Mouse (Mus musculus): ENCODE results near the gene Sowahc. TPM values are rescaled to one million over a fixed set of nuclear protein-coding genes. Genes with fewer than 3 reads are reported as not detected.
A peak's percentile ranks its signal among the peaks of the same experiment; 100 is the strongest.

The Sowahc gene
- polyA plus RNA-seq (2015; fragmentation: Nextera tagmentation; extraction: Ambion mirVana) = 21.6 and 22.6 TPM in 2 replicates

DNA sequence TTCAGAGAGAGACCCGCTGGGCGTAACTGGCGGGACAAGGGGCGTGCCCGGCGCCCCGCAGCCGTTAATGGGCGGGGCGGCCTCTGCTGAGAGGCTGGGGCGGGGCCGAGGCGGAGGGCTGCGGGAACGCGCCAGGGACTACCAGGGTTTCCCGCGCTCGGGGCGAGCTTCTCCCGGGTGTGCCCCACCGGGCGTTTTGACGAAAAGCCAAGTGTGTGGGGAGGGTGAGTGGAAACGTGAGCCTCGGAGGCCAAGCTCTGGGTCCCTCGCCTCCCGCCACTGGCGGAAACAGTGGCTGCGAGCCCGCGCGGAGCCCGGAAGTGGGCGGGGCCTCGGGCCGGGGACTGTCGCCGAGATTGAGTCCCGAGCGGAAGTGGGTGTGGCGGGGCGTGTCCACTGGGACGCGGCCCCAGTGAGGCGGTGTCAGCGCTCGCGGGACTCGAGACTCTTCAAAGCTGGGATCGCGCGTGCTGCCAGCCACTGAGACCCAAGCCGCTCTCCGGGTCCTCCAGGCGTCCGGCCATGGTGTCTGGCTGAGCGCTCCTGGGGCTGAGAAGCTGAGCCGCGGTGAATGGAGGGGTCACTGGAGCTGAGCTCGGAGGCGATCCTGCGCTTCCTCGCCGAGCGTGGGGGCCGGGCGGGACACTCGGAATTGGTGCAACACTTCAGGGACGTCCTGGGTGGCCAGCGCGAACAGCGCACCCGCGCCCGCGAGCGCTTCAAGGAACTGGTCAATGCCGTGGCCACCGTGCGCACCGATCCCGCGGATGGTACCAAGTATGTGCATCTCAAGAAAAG, at the start of gene Sowahc, which contains the start of gene Sept10:
Gene Sowahc (plus strand): TSS at position 481 of the 798 bp plus-strand sequence.
Gene Sept10 (minus strand): TSS at position 375 of the 798 bp plus-strand sequence.
- peaks cover 16% of the 10 kb centered on the region for H3K4me1 ChIP-seq
- WGBS = under 1% methylated on average over 84 of the region's 84 CpGs
- peak; percentile 94 for ATAC-seq (ENCODE audit: insufficient number of reproducible peaks, low FRiP score, low TSS enrichment, low read depth)
- no peaks in the 10 kb centered on the region for H3K9me3 ChIP-seq
- H3K4me3 ChIP-seq = peak within 1 kb of the TSS; percentile 81
- H3K9ac ChIP-seq = peak within 1 kb of the TSS; percentile 82
- H3K4me2 ChIP-seq = peak within 1 kb of the TSS; percentile 92
- no peaks in the 10 kb centered on the region for H3K27me3 ChIP-seq
- no peaks in the 10 kb centered on the region for H3K36me3 ChIP-seq
- H3K27ac ChIP-seq = peak within 1 kb of the TSS; percentile 95

DNA sequence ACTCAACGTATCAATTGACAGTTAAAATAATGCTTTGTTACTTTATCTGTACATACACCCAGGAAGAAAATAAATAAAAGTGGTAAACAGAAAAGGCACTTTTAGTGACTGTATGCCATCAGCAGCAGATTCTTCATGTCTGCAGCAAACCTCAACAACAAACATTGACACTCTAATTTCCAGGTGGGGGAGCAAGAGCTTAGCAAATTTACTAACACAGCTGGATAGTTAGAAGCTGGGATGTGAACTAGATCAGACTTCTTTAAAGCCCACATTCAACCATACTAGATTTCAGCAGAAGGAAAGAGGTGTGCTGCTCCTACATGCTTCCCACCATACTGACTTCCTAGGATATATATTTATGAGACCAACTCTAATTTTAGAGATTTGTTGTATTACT, 49.2 kb upstream of the Sowahc start:
- ATAC-seq (ENCODE audit: insufficient number of reproducible peaks, low FRiP score, low TSS enrichment, low read depth) = no peak
- no peak overlapping the region for H3K4me3 ChIP-seq
- no peaks in the 10 kb centered on the region for H3K9me3 ChIP-seq
- H3K4me1 ChIP-seq = no peaks in the 10 kb centered on the region
- no peaks in the 10 kb centered on the region for H3K27me3 ChIP-seq
- WGBS = 88% methylated on average over 1 of the region's 1 CpGs
- no peak overlapping the region for H3K27ac ChIP-seq
- no peak overlapping the region for H3K4me2 ChIP-seq
- no peak overlapping the region for H3K9ac ChIP-seq
- H3K36me3 ChIP-seq = peaks cover 24% of the 10 kb centered on the region

GRCm38 (mm10) chr10:59179620-59180019, 42.1 kb upstream of the Sowahc start:
- H3K36me3 ChIP-seq = peaks cover 13% of the 10 kb centered on the region
- H3K27ac ChIP-seq = no peak overlapping the region
- no peaks in the 10 kb centered on the region for H3K4me1 ChIP-seq
- H3K27me3 ChIP-seq = no peaks in the 10 kb centered on the region
- no peak overlapping the region for H3K4me2 ChIP-seq
- no peaks in the 10 kb centered on the region for H3K9me3 ChIP-seq
- no peak overlapping the region for H3K9ac ChIP-seq
- 76% methylated on average over 3 of the region's 3 CpGs for WGBS
- ATAC-seq (ENCODE audit: insufficient number of reproducible peaks, low FRiP score, low TSS enrichment, low read depth) = no peak
- no peak overlapping the region for H3K4me3 ChIP-seq

GRCm38 (mm10) chr10:59182306-59182705, 39.4 kb upstream of the Sowahc start:
- Histone ChIP-seq H3K9ac (no peak overlapping the region), H3K4me2 (no peak overlapping the region), H3K4me1 (no peaks in the 10 kb centered on the region), H3K27me3 (no peaks in the 10 kb centered on the region), H3K4me3 (no peak overlapping the region), H3K36me3 (peaks cover 10% of the 10 kb centered on the region; the same call in 1 of the 2 replicates), H3K27ac (no peak overlapping the region), H3K9me3 (no peaks in the 10 kb centered on the region)
- 77% methylated on average over 3 of the region's 3 CpGs for WGBS
- ATAC-seq (ENCODE audit: insufficient number of reproducible peaks, low FRiP score, low TSS enrichment, low read depth) = no peak

GRCm38 (mm10) chr10:59194891-59195290, 26.9 kb upstream of the Sowahc start:
- Histone ChIP-seq H3K4me2 (no peak overlapping the region), H3K9me3 (no peaks in the 10 kb centered on the region), H3K27ac (no peak overlapping the region), H3K4me1 (peaks cover 2% of the 10 kb centered on the region; the same call in 1 of the 2 replicates), H3K27me3 (no peaks in the 10 kb centered on the region), H3K4me3 (no peak overlapping the region), H3K36me3 (no peaks in the 10 kb centered on the region), H3K9ac (no peak overlapping the region)
- WGBS = 31% methylated on average over 5 of the region's 5 CpGs
- peak; percentile 44; the same call in 1 of the 2 replicates for ATAC-seq (ENCODE audit: insufficient number of reproducible peaks, low FRiP score, low TSS enrichment, low read depth)

DNA sequence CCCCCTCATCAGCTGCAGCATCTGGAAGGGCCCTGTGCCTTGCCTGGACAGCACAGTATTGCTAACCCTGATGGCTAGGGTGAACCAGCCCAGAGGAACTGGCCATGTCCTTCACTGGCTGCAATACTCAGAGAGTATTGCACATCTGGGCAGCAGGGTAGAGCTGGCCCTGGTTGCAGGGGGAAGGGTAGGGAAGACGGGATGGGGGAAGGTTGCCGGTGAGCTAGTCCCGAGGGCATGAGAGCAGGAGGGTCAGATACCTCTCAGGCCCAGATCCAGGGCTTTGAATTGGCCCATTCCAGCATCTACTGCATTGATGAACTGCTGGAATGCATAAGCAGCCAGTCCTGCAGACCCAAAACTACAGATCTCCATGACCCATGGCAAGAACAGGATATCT, 25.0 kb upstream of the Sowahc start:
- no peaks in the 10 kb centered on the region for H3K9me3 ChIP-seq
- no peak overlapping the region for H3K9ac ChIP-seq
- H3K27me3 ChIP-seq = no peaks in the 10 kb centered on the region
- no peak for ATAC-seq (ENCODE audit: insufficient number of reproducible peaks, low FRiP score, low TSS enrichment, low read depth)
- no peak overlapping the region for H3K4me3 ChIP-seq
- 83% methylated on average over 3 of the region's 3 CpGs for whole genome bisulfite sequencing
- H3K36me3 ChIP-seq = no peaks in the 10 kb centered on the region
- H3K4me2 ChIP-seq = no peak overlapping the region
- peaks cover 2% of the 10 kb centered on the region; the same call in 1 of the 2 replicates for H3K4me1 ChIP-seq
- H3K27ac ChIP-seq = no peak overlapping the region

DNA sequence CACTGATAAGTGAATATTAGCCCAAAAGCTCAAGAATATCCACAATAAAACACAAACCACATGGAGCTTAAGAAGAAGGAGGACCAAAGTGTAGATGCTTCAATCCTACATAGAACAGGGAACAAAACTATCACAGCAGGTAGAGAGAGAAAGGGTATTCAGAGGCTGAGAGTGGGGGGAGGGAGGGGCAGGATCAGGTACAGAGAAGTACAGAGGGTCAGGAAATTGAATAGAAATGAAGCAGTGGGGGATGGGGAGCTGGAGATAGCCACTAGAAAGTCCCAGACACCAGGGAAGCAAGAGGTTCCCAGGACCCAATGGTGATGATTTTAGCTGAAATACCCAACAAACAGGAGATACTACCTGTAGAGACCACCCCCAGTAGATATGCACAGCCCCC, 21.7 kb upstream of the Sowahc start:
- H3K4me2 ChIP-seq = no peak overlapping the region
- H3K36me3 ChIP-seq = no peaks in the 10 kb centered on the region
- H3K27me3 ChIP-seq = no peaks in the 10 kb centered on the region
- no peaks in the 10 kb centered on the region for H3K9me3 ChIP-seq
- ATAC-seq (ENCODE audit: insufficient number of reproducible peaks, low FRiP score, low TSS enrichment, low read depth) = no peak
- H3K9ac ChIP-seq = no peak overlapping the region
- H3K4me1 ChIP-seq = peaks cover under 1% of the 10 kb centered on the region; the same call in 1 of the 2 replicates
- no peak overlapping the region for H3K4me3 ChIP-seq
- no peak overlapping the region for H3K27ac ChIP-seq

DNA sequence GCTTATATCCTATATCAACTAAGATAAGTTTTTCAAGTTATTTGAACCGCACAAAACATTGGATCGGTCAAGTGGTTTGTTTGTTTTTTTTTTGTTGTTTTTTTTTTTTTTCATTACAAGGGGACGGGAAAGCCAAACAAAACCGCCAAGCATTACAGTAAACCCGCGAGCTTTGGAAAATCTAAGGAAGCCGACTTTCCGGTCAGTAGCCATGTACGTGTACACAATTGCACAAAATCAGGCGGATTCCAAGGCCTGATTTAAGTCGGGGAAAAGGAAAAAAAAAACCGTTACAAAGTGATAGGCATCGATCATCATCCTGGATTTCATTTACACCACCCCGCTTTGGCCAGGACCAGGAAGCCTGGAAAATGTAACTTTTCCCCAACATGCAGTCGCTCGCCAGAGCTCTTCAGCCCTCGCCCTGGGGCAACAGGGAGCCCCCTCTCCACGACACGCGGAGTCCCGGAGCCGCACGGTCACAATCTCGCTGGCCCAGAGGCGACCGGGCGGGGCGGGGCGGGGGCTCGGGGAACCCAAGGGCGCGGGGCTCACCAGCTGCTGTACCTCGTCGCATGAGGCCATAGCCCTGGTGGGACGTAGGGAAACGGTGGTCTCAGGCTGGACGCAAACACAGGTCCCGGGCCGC, 805 bp upstream of the Sowahc start:
- Histone ChIP-seq H3K9me3 (no peaks in the 10 kb centered on the region), H3K9ac (peak overlapping the region; percentile 82), H3K4me3 (peak overlapping the region; percentile 81), H3K27me3 (no peaks in the 10 kb centered on the region), H3K4me1 (peaks cover 16% of the 10 kb centered on the region), H3K4me2 (peak overlapping the region; percentile 92), H3K27ac (peak overlapping the region; percentile 95), H3K36me3 (no peaks in the 10 kb centered on the region)
- ATAC-seq (ENCODE audit: insufficient number of reproducible peaks, low FRiP score, low TSS enrichment, low read depth) = no peak; the same call in 1 of the 2 replicates
- 1% methylated on average over 39 of the region's 39 CpGs for WGBS

DNA sequence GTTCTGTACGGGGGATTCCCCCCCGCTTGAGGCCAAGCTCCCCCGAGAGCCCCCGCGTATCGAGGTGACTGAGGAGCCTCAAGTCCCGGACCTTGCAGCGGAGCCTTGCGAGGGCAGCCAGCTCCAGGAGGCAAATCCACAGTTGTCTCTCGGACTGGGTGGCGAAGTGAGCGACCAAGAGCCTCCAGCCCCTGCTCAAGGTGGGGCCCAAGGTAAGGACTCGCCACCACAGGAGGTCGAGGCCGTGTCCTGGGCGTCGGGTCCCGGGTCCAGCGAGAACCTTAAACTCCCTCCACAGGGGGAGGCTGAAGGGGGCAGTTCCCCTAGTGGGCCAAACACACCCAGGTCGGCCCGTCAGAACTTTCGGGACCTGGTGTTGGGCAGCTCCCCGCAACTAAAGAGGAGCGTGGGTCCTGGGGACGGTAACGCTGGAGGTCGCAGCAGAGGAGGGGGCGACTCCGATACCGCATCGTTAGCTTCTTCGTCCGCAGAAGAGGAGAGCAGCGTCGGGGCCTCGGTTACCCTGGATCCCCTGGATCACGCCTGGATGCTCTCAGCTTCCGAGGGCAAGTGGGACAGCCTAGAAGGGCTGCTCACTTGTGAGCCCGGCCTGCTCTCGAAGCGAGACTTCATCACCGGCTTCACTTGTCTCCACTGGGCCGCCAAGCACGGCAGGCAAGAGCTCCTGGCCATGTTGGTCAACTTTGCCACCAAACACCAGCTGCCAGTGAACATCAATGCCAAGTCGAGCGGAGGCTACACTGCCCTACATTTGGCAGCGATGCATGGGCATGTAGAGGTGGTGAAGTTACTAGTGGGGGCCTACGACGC, 733 bp downstream of the Sowahc start:
- ATAC-seq (ENCODE audit: insufficient number of reproducible peaks, low FRiP score, low TSS enrichment, low read depth) = no peak; the same call in none of the 2 replicates
- H3K4me1 ChIP-seq = peaks cover 16% of the 10 kb centered on the region
- H3K9me3 ChIP-seq = no peaks in the 10 kb centered on the region
- no peaks in the 10 kb centered on the region for H3K27me3 ChIP-seq
- peak overlapping the region; percentile 92 for H3K4me2 ChIP-seq
- peak overlapping the region; percentile 81 for H3K4me3 ChIP-seq
- H3K36me3 ChIP-seq = no peaks in the 10 kb centered on the region
- H3K27ac ChIP-seq = peak overlapping the region; percentile 95
- peak overlapping the region; percentile 82 for H3K9ac ChIP-seq
- 2% methylated on average over 49 of the region's 49 CpGs for WGBS

DNA sequence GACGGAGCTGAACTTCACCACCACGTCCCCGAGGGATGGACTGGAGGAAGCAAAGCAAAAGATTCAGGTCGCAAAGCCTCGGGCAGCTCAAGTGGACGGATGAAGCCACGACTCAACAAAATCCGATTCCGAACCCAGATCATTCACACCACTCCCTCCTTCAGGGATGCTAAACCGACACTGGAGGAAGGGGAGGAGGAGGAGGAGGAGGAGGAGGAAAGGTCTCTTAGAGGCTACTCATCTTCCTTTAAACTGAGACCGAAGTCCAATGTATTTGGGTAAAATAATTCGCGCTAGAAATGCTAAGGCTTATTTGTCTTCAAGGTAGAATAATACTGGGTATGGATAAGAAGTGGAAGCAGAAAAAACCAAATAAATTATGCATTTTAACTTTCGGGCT, 1.5 kb downstream of the Sowahc start:
- H3K9ac ChIP-seq = no peak overlapping the region
- peak overlapping the region; percentile 81 for H3K4me3 ChIP-seq
- peak overlapping the region; percentile 92 for H3K4me2 ChIP-seq
- no peak for ATAC-seq (ENCODE audit: insufficient number of reproducible peaks, low FRiP score, low TSS enrichment, low read depth)
- H3K4me1 ChIP-seq = peaks cover 16% of the 10 kb centered on the region
- no peaks in the 10 kb centered on the region for H3K36me3 ChIP-seq
- H3K9me3 ChIP-seq = no peaks in the 10 kb centered on the region
- no peaks in the 10 kb centered on the region for H3K27me3 ChIP-seq
- WGBS = 41% methylated on average over 14 of the region's 14 CpGs
- H3K27ac ChIP-seq = no peak overlapping the region

DNA sequence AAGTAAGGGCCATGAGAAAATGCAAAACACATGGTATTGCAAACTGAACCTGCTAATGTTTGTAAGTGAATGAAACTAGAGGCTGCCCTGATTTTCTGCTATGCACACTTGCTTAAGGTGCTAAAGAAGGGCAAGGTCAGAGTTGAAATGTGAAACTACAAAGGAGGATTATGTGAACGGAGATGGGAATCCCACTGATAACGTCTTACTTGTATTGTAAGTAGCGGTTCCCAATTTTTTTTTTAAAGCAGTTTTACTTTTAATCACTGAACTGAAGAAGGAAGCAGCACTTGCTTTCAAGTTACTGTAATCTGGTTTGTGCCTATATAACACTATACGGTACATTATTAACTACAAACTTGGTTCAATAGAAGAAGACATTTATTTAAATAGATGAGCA, 2.1 kb downstream of the Sowahc start:
- 62% methylated on average over 4 of the region's 4 CpGs for WGBS
- Histone ChIP-seq H3K9ac (no peak overlapping the region), H3K9me3 (no peaks in the 10 kb centered on the region), H3K27ac (no peak overlapping the region), H3K36me3 (no peaks in the 10 kb centered on the region), H3K27me3 (no peaks in the 10 kb centered on the region), H3K4me1 (peaks cover 16% of the 10 kb centered on the region), H3K4me2 (peak overlapping the region; percentile 92), H3K4me3 (peak overlapping the region; percentile 81)
- ATAC-seq (ENCODE audit: insufficient number of reproducible peaks, low FRiP score, low TSS enrichment, low read depth) = no peak
